Mouse (Mus musculus) megakaryocyte, adult 5-6 weeks (primary cell): ENCODE data around the gene Ccr8. TPM values are rescaled to one million over a fixed set of nuclear protein-coding genes. Genes with fewer than 3 reads are reported as not detected.

ENCODE experiments used
- ATAC-seq: 2 replicates; pipeline ENCODE4 v1.8.0; 2016; ENCODE audit warnings: mild to moderate bottlenecking, inconsistent platforms; ENCODE audit not compliant: poor library complexity, severe bottlenecking
- total RNA-seq, 2 experiments: library from RNA; stranded (forward) in 1 of 2; stranded (reverse) in 1 of 2; fragments of 153-499, 151-499 nt in 1 of 2; fragments of 221-1000, 200-1000 nt in 1 of 2; gene quantifications; 2 replicates each; pipeline versions ENCODE4 v1.2.3 to v1.2.4; 2015 to 2017

Ccr8 gene
- total RNA-seq, 2 experiments from 2014 or later = not detected

- peak; percentile 97 for ATAC-seq
Measured at GRCm38 (mm10) chr9:120127538-120128251, 35.8 kb downstream of the Ccr8 start, which contains the start of gene Rpsa. Rpsa (plus strand) TSS chr9:120127689.

- ATAC-seq = no peak
Measured at GRCm38 (mm10) chr9:120129276-120129675, 37.4 kb downstream of the Ccr8 start.

GRCm38 (mm10) chr9:120131784-120132288 lies 39.9 kb downstream of the Ccr8 start:
- no peak for ATAC-seq

- peak; percentile 42; the same call in 1 of the 2 replicates for ATAC-seq
Measured at GRCm38 (mm10) chr9:120132980-120133754, 41.3 kb downstream of the Ccr8 start.

- ATAC-seq = no peak
Measured at GRCm38 (mm10) chr9:120133755-120134475, 42.0 kb downstream of the Ccr8 start.

GRCm38 (mm10) chr9:120134529-120135160 lies 42.7 kb downstream of the Ccr8 start:
- ATAC-seq = no peak

GRCm38 (mm10) chr9:120135454-120135853 lies 43.5 kb downstream of the Ccr8 start:
- no peak for ATAC-seq

- ATAC-seq = peak; percentile 92
Measured at GRCm38 (mm10) chr9:120140652-120141051, 48.7 kb downstream of the Ccr8 start.

GRCm38 (mm10) chr9:120144474-120144873 lies 52.6 kb downstream of the Ccr8 start:
- ATAC-seq = no peak

Other genes with a start within 250 kb of the Ccr8 start
- gene Wdr48, start 197.2 kb upstream of the Ccr8 start, total RNA-seq (2015) = 49.1 and 62.1 TPM in 2 replicates
- 40.8 and 56.3 TPM in 2 replicates for gene Wdr48, start 197.2 kb upstream of the Ccr8 start, total RNA-seq (2017)
- 3.2 and 4.5 TPM in 2 replicates for gene Gorasp1, start 154.5 kb upstream of the Ccr8 start, total RNA-seq (2015)
- gene Gorasp1, start 154.5 kb upstream of the Ccr8 start, total RNA-seq (2017) = 2.3 and 3.9 TPM in 2 replicates
- 0.22 and 0.41 TPM in 2 replicates for gene Ttc21a, start 154.5 kb upstream of the Ccr8 start, total RNA-seq (2015)
- gene Ttc21a, start 154.5 kb upstream of the Ccr8 start, total RNA-seq (2017) = 0.28 and 0.55 TPM in 2 replicates
- gene Csrnp1, start 107.5 kb upstream of the Ccr8 start, total RNA-seq (2015) = 7.9 and 11.6 TPM in 2 replicates
- 11.8 and 12.5 TPM in 2 replicates for gene Csrnp1, start 107.5 kb upstream of the Ccr8 start, total RNA-seq (2017)
- 0.09 TPM in 1 of 2 replicates, not detected in the other for gene Xirp1, start 68.5 kb upstream of the Ccr8 start, total RNA-seq (2015)
- not detected in 2 replicates for gene Xirp1, start 68.5 kb upstream of the Ccr8 start, total RNA-seq (2017)
- 88.0 and 95.4 TPM in 2 replicates for gene Cx3cr1, start 22.2 kb upstream of the Ccr8 start, total RNA-seq (2015)
- gene Cx3cr1, start 22.2 kb upstream of the Ccr8 start, total RNA-seq (2017) = 111 and 114 TPM in 2 replicates
- gene Slc25a38, start 18.3 kb downstream of the Ccr8 start, total RNA-seq (2015) = 19.1 and 21.9 TPM in 2 replicates
- 26.6 and 32.4 TPM in 2 replicates for gene Slc25a38, start 18.3 kb downstream of the Ccr8 start, total RNA-seq (2017)
- 2,172 and 2,241 TPM in 2 replicates for gene Rpsa, start 35.6 kb downstream of the Ccr8 start, total RNA-seq (2015)
- gene Rpsa, start 35.6 kb downstream of the Ccr8 start, total RNA-seq (2017) = 3,573 and 3,619 TPM in 2 replicates
- not detected in 2 replicates for gene Mobp, start 57.6 kb downstream of the Ccr8 start, total RNA-seq (2015)
- gene Mobp, start 57.6 kb downstream of the Ccr8 start, total RNA-seq (2017) = not detected in 2 replicates
- 0.46 TPM in 1 of 2 replicates, not detected in the other for gene Myrip, start 209.4 kb downstream of the Ccr8 start, total RNA-seq (2015)
- gene Myrip, start 209.4 kb downstream of the Ccr8 start, total RNA-seq (2017) = not detected in 2 replicates